In genomic region chr1:180426405-180426804, GRCm38 (mm10) we compare ENCODE assay signal across 25 mouse cellular contexts. TPM values are rescaled to one million over a fixed set of nuclear protein-coding genes. Genes with fewer than 3 reads are reported as not detected.
DNase-seq lines count a peak whose midpoint lies in the region; ATAC-seq and TF ChIP-seq lines count a peak whose summit lies in the region.
"Had no signal": no experiment of that assay in that cellular context is flagged by ENCODE, and none has a peak within 500 bp of the region (broad histone marks: within the 10 kb centered on the region; RNA-seq: fewer than 3 reads in every experiment).

No protein-coding gene starts in this region.

- DNase-seq in heart, adult 11 months, result peak; percentile 86
- no peak for DNase-seq in heart, embryonic 10.5 days (ENCODE audit: low spot score)
- no peak for DNase-seq in MEL (ENCODE audit: low read depth, low spot score)
- DNase-seq in induced T-regulatory cell, adult 2 months (ENCODE audit: low read depth), result peak; percentile 23
- peak; percentile 19 for DNase-seq in naive thymus-derived CD4-positive, alpha-beta T cell, adult 2 months (ENCODE audit: low read depth)
- no peak for DNase-seq in embryo, embryonic 9.5 days (ENCODE audit: extremely low spot score)
- DNase-seq: adrenal gland, adult 8-10 months; adrenal gland, postnatal 14 days; adrenal gland, postnatal 36 days; cerebellum, adult 11-12 months; cerebellum, adult 2 months; cerebellum, adult 9-10 months; cerebellum, postnatal 10 days; cerebellum, postnatal 25 days; forebrain, postnatal 0 days had no signal

- H3K4me1 ChIP-seq in heart, embryonic 10.5 days, result peaks cover 37% of the 10 kb centered on the region
- H3K4me1 ChIP-seq in MEL (ENCODE audit: control insufficient read depth in 1 of 2, insufficient read depth in 2 of 2, low read length in 2 of 2), result peaks cover 8 to 26% of the 10 kb centered on the region in 2 experiments
- peaks cover 16% of the 10 kb centered on the region for H3K4me1 ChIP-seq in forebrain, embryonic 12.5 days

- H3K4me3 ChIP-seq in heart, embryonic 10.5 days, result no peak overlapping the region
- no peak overlapping the region for H3K4me3 ChIP-seq in MEL (ENCODE audit: control insufficient read depth in 1 of 2, insufficient read depth in 1 of 2, low read depth in 2 of 2, low read length in 2 of 2)
- no peak overlapping the region for H3K4me3 ChIP-seq in forebrain, embryonic 12.5 days (replicated peaks)
- H3K4me3 ChIP-seq: embryonic facial prominence, embryonic 13.5 days; embryonic facial prominence, embryonic 15.5 days; erythroblast, embryonic 14.5 days; forebrain, embryonic 10.5 days; forebrain, embryonic 13.5 days; forebrain, embryonic 15.5 days had no signal

- H3K79me2 ChIP-seq in MEL (ENCODE audit: control insufficient read depth, insufficient read depth, low read length, poor library complexity), result no peaks in the 10 kb centered on the region

- H3K9me3 ChIP-seq in heart, embryonic 10.5 days, result no peaks in the 10 kb centered on the region
- no peaks in the 10 kb centered on the region for H3K9me3 ChIP-seq in MEL (replicated peaks; ENCODE audit: insufficient read depth, low read length)
- no peaks in the 10 kb centered on the region for H3K9me3 ChIP-seq in forebrain, embryonic 12.5 days
- H3K9me3 ChIP-seq: embryonic facial prominence, embryonic 13.5 days; embryonic facial prominence, embryonic 15.5 days; forebrain, embryonic 10.5 days; forebrain, embryonic 13.5 days; forebrain, embryonic 15.5 days had no signal

- 79% methylated on average over 6 of the region's 6 CpGs for WGBS in heart, embryonic 10.5 days
- 80% methylated on average over 6 of the region's 6 CpGs for WGBS in forebrain, embryonic 12.5 days

- no peak overlapping the region for H3K9ac ChIP-seq in MEL (ENCODE audit: control insufficient read depth, low read depth, low read length, poor library complexity, severe bottlenecking)
- H3K9ac ChIP-seq in forebrain, embryonic 12.5 days, result no peak overlapping the region
- H3K9ac ChIP-seq: embryonic facial prominence, embryonic 13.5 days; embryonic facial prominence, embryonic 15.5 days; forebrain, embryonic 13.5 days; forebrain, embryonic 15.5 days; forebrain, postnatal 0 days had no signal

- no peak for TF ChIP-seq CTCF in MEL (IDR thresholded peaks at IDR 0.05 in 2 of 3, conservative IDR thresholded peaks at IDR 0.05 in 1 of 3; ENCODE audit: control insufficient read depth in 1 of 3, insufficient read depth in 1 of 3, low read depth in 2 of 3, low read length in 3 of 3, poor library complexity in 1 of 3, severe bottlenecking in 1 of 3)

- H3K27ac ChIP-seq in heart, embryonic 10.5 days, result no peak overlapping the region
- no peak overlapping the region for H3K27ac ChIP-seq in MEL (ENCODE audit: control insufficient read depth, low read depth, low read length)
- H3K27ac ChIP-seq in forebrain, embryonic 12.5 days, result no peak overlapping the region
- H3K27ac ChIP-seq: embryonic facial prominence, embryonic 13.5 days; embryonic facial prominence, embryonic 15.5 days; forebrain, embryonic 10.5 days; forebrain, embryonic 13.5 days; forebrain, embryonic 15.5 days had no signal

- peaks cover 17% of the 10 kb centered on the region; the same call in 1 of the 2 replicates for H3K27me3 ChIP-seq in heart, embryonic 10.5 days (ENCODE audit: insufficient read depth, poor library complexity, severe bottlenecking)
- no peaks in the 10 kb centered on the region for H3K27me3 ChIP-seq in MEL (ENCODE audit: control insufficient read depth in 1 of 2, insufficient read depth in 2 of 2, low read length in 2 of 2)
- 0 out of 2 replicates have a peak, but pooled peaks cover 3% of the 10 kb centered on the region for H3K27me3 ChIP-seq in forebrain, embryonic 12.5 days
- H3K27me3 ChIP-seq: embryonic facial prominence, embryonic 13.5 days; embryonic facial prominence, embryonic 15.5 days; forebrain, embryonic 13.5 days; forebrain, embryonic 15.5 days; Patski had no signal

- ATAC-seq in forebrain, embryonic 12.5 days (ENCODE audit: low FRiP score), result no peak
- ATAC-seq: activated CD4-positive, CD25-positive, alpha-beta regulatory T cell, adult 4 months; forebrain, embryonic 13.5 days; forebrain, embryonic 15.5 days; forebrain, postnatal 0 days; Patski had no signal

- no peak for TF ChIP-seq RAD21 in MEL (IDR thresholded peaks at IDR 0.05; ENCODE audit: low read depth, low read length)

- TF ChIP-seq EP300 in MEL (IDR thresholded peaks at IDR 0.05; ENCODE audit: low read depth in 1 of 2, low read length in 2 of 2), result no peak

- H3K4me2 ChIP-seq in forebrain, embryonic 12.5 days, result no peak overlapping the region
- H3K4me2 ChIP-seq: embryonic facial prominence, embryonic 13.5 days; embryonic facial prominence, embryonic 15.5 days; forebrain, embryonic 13.5 days; forebrain, embryonic 15.5 days had no signal

- no peaks in the 10 kb centered on the region for H3K36me3 ChIP-seq in heart, embryonic 10.5 days
- peaks cover 0 to 15% of the 10 kb centered on the region in 2 experiments; a peak in 2 of 4 replicates for H3K36me3 ChIP-seq in MEL (ENCODE audit: control insufficient read depth in 1 of 2, insufficient read depth in 2 of 2, low read length in 2 of 2)
- no peaks in the 10 kb centered on the region for H3K36me3 ChIP-seq in forebrain, embryonic 12.5 days (replicated peaks)
- H3K36me3 ChIP-seq: forebrain, embryonic 10.5 days; forebrain, embryonic 15.5 days had no signal

- no peak for TF ChIP-seq POLR2A in MEL (IDR thresholded peaks at IDR 0.05; ENCODE audit: control insufficient read depth in 1 of 2, insufficient read depth in 1 of 2, low read depth in 1 of 2, low read length in 2 of 2, poor library complexity in 1 of 2)

TF ChIP-seq in MEL, 35 proteins besides CTCF, POLR2A, EP300 and RAD21:
- TF ChIP-seq GATA1 (IDR thresholded peaks at IDR 0.05; ENCODE audit: low read depth, low read length), result no peak
- TF ChIP-seq MYC (IDR thresholded peaks at IDR 0.05; ENCODE audit: low read depth, low read length), result no peak
- TF ChIP-seq MAZ (IDR thresholded peaks at IDR 0.05; ENCODE audit: low read depth, low read length), result no peak
- no peak for TF ChIP-seq ZNF384 (IDR thresholded peaks at IDR 0.05; ENCODE audit: low read depth, low read length)
- peak; percentile 53; the same call in 1 of the 2 replicates for TF ChIP-seq ZKSCAN1 (IDR thresholded peaks at IDR 0.05; ENCODE audit: low read depth, low read length)

RNA-seq across cellular contexts. Expression of gene Stum, which starts 56.9 kb away (rescaled TPM):
- 0.26 and 0.64 TPM in 2 replicates for polyA plus RNA-seq in heart, embryonic 10.5 days (2016; fragmentation: Nextera tagmentation; extraction: Ambion mirVana)
- total RNA-seq in MEL (2012; rRNA removed), result not detected in 2 replicates
- polyA plus RNA-seq in MEL (2012; ENCODE audit: insufficient read depth in 1 of 2, insufficient read length in 2 of 2, low read depth in 1 of 2, low replicate concordance in 2 of 2, missing spikeins in 1 of 2), result not detected
- polyA plus RNA-seq in forebrain, embryonic 12.5 days (2016; fragmentation: Nextera tagmentation; extraction: Ambion mirVana), result 0.44 and 0.66 TPM in 2 replicates
- polyA plus RNA-seq: activated CD4-positive, CD25-positive, alpha-beta regulatory T cell, adult 4 months; C2C12; erythroblast, embryonic 14.5 days; Patski had no signal

Comparison
In these comparisons a context has a peak if more than half of its experiments do, and no peak if none do; other contexts are left out.
1. DNase-seq: peak in heart, adult 11 months (single experiment), induced T-regulatory cell, adult 2 months (single experiment) and naive thymus-derived CD4-positive, alpha-beta T cell, adult 2 months (single experiment); none in heart, embryonic 10.5 days (single experiment), MEL (single experiment) and embryo, embryonic 9.5 days (single experiment).